Mouse (Mus musculus) kidney, postnatal 25 days (tissue): ENCODE measurements around the gene Ccr4.

Experiments
- DNase-seq, 2 experiments: peaks; one replicate each; pipeline ENCODE4 v3.0.0; 2021; ENCODE audit warnings: mixed read lengths in 2 of 2

Ccr4 gene

DNA sequence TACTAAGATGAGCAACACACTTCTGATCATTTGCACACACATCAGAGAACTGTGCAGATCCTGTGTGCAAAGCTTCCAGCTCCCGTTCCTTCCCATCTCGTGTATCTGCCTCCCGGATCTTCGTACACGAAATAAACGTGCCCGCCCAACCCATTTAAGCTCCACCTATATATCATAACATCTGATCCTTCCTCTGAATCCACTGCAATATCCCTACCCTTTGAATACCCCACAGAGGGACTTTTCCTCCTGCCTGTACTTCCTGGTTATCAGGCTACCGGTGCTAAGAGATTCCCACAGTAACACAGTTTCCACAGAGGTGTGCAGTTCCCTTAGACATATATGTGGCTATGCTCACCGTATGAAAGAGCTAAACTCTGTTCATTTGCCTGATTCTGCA, at the start of gene Ccr4:
TSS of gene Ccr4 (minus strand) at position 101 of the 400 bp plus-strand sequence.
- no peak for DNase-seq

DNA sequence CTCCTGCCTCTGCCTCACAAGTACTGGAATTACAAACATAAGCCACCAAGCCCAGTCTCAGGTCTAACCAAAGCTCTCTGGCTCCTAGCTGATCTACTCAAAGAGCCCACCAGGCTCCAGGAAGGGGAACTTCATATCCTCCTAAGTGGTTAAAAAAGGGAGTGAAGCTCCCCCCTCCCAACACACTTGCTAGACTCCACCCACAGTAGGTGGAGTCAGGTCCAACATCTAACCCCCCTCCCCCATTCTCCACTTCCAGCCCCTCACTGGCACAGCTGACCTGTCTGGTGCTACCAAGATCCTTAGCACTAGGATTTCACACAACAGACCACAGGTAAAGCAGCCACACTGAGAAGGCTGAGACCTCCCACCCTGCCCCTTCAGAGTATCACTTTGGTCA, 49.1 kb upstream of the Ccr4 start:
- no peak for DNase-seq

DNA sequence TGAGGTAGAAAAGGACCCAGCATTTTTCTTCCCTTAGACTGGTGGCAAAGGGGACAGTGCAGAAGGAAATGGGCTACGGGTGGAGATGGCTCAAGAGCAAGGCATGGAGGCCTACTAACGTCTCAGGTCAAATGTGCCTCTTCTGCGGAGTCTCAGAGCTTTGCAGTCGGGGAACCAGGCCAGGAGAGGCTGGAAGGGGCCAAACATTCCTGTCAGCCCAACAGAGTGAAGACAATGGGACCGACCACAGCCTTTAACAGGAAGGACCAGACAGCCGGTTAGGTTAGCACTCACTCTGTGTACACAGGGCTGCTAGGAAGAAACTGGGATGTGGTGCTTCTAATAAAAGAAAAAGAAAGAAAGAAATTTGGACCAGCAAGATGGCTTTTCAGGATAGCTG, 45.3 kb upstream of the Ccr4 start:
- no peak for DNase-seq

DNA sequence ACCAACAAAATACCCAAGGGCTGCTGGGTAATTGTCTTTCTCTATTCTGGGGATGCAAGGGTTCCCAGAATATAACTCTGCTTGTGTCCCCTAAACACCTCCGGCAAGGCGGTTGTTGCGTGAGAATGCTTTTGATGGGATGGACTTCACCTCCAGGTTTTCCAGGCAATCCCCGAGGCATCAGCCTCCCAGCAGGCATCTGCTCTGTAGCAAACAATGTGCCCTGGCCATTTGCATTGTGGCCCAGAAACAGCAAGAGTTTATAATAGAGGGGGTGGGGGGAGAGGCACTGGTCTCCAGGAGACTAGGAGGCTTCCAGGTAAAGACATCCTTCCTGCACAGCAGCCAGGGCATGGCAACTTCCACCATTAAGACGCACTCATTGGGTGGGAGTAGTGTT, 44.4 kb upstream of the Ccr4 start:
- DNase-seq: no peak

DNA sequence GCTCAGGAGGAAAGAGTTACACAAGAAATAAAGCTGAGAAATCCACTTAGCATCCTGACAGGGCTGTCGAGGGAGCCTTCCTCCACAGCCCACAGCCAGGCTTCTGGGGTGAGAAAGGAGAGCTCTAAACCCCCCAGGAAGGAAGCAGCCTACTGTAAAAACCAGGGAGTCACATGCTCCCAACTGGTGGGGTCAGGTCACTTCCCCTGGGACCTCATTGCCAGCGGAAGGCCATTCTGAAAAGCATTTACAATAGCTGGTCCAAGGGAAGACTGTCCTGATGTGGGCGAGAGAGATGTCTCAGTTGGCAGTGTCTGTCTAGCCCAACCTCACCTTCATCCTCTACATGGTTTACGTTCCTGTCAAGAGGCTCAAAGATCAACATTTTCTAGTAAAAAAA, 43.8 kb upstream of the Ccr4 start:
- DNase-seq: peak; percentile 37 to 53

DNA sequence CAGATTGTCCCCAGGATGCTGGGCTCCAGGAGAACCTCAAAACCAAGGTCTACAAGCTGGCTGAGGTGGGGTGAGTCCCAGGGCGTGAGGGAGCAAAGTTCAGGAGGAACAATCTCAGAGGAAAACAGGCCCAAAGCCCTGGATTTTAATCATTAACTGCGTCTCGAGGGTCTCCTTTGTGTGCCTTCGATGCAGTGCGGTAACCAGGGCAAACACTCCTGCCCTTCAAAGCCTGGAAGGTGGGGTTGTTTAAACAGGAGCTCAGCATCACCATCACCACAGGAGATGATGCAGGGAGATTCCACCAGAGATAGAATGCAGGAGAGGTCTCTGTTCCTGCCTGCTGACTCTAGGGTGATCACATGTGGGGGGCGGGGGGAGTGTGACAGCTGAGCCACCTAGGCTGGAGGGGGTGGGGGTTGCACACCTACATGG, 42.9 kb upstream of the Ccr4 start:
- DNase-seq: peak; percentile 50 to 69

DNA sequence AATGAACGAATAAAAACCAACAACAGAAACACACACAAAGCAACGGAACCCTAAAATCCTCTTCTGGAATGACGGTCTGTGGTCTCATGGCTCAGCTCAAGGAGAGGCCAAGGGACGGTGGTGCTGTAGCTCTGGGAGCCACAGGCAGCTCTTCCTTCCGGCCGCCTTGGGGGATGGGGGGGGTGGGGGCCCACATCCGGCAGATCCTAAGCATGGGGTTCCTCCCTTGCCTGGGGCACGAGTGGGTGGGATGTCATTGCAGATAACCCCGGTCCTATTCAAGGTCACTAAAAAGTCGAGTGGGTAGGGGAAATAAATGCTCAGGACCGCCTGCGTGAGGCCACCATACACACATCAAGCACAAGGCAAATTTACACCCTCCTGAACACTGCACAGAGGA, 42.0 kb upstream of the Ccr4 start:
- DNase-seq: no peak

DNA sequence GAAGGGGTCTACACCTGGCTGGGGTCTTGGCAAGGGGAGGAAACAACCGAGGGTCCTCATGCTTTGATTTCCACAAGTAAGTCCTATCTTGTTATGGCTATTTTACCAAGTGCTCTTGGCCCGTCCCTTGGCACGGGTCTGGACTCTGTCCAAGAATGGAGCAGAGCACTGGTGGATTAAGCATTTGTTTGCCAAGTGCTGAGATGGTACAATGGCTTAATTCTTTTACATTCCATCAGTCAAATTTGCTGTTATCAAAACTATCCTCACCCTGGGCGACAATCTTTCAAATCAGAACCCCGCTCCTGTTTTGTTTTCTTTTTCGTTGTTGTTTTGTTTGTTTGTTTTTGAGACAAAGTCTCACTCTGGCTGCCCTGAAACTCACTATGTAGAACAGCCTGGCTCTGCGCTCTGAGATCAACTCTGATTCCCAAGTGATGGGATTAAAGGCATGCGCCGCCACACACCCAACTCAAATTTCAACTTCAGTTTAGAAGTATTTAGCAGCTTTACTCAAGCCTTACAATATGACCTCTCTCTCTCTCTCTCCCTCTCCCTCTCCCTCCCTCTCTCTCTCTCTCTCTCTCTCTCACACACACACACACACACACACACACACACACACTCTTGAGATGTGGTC, 40.2 kb upstream of the Ccr4 start:
- DNase-seq: peak; percentile 68 to 73

DNA sequence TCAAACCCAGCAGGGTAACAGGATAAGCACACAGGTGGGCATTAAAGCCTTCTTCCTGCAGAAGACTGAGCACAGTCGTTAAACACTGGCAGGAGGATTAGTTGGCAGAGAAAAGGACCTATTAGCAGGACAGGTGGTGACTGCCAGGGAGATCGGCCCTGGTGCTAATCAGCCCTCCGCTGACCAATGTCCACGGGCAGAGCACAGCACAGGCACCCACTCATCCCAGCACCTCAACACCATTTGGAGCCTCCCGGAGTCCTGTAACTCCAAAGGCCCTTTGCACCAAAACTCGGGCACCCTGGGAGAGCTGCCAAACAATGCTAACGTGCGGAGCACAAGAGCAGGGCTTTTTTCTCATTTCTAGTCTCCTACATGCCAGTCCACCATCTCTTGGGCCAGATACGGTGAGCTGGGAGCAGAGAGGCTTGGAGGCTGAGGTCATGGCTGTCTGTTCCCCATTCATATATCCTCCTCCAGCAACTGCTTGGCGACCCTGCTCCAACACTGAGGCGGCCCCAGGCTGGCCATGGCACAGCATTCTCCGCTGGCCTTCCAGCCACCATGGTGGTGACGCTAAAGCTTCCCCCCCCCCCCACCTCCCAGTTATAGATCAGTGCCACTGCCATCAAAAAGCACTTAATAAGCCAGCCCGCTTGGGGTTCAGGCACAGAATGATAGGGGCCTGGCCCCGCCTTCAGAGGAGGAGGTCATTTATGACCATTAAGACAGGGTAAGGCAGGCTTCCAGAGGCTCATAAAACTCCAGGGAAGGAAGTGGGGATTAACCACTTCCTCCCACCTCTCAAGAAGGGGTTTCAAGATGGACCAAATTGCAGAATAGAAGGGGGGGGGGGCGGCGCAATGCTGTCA, 39.4 kb upstream of the Ccr4 start:
- peak; percentile 57 to 66 for DNase-seq

DNA sequence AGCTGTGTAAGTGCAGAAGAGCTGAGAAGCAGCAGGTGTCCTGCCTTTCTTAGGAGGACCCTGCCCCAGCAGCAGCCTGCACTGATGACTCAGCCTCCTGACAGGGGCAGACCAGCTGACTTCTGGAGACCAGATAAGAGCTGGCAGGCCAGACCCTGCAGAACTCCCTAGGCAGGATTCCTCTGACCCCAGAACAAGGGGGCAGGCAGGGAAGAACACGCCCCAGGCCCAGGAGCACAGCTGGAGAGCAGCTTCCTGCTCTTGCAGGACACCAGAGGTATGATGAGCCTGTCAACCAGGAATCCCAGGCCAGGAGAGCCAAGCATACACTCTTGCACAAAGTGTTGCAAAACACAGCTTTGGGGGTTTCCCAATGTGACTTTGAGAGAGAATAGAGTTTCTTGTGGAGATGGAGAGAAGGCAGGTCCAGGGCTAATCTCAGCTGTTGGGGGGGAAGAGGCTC, 36.6 kb upstream of the Ccr4 start:
- DNase-seq: no peak

DNA sequence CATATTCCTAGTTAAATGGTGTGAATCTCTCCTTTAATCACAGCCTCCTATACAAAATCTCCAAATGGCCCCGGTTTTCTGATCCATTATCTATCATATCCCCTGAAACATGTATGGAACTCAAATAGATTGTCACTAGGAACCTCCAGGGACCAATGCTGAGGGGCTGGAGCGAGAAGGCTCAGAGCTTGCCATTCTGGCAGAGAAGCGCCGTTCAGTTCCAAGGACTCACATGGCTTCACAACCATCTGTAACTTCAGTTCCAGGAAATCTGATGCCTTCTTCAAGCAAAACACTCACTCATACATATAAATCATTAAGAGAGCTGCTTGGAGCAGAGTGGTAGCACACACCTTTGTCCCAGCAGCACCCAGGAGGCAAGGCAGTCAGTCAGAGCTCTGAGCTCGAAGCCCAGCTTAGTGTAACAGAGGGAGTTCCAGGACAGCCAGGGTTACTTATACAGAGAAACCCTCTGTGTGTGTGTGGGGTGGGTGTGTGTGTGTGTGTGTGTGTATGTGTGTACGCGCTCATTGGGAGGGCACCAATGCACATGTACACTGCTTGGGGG, 34.4 kb upstream of the Ccr4 start:
- no peak for DNase-seq

DNA sequence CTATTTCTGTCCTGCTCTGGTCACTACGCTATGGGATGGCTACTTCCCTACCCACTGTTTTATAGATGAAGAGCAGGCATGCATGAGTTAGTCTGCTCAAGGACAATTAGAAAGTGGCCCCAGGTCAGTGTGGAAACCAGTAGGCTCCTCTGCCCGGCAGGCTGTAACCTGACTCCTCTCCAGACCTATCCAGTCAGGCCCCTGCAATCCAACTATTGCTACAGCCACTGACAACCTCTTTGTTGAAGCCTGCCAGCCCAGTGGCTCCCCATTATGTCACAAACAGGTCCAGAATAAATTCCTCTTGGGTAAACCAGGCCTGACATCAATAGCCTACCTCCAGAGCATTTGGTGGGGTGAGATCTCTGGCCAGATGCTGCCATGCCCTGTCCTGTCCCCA, 31.9 kb upstream of the Ccr4 start:
- no peak for DNase-seq

DNA sequence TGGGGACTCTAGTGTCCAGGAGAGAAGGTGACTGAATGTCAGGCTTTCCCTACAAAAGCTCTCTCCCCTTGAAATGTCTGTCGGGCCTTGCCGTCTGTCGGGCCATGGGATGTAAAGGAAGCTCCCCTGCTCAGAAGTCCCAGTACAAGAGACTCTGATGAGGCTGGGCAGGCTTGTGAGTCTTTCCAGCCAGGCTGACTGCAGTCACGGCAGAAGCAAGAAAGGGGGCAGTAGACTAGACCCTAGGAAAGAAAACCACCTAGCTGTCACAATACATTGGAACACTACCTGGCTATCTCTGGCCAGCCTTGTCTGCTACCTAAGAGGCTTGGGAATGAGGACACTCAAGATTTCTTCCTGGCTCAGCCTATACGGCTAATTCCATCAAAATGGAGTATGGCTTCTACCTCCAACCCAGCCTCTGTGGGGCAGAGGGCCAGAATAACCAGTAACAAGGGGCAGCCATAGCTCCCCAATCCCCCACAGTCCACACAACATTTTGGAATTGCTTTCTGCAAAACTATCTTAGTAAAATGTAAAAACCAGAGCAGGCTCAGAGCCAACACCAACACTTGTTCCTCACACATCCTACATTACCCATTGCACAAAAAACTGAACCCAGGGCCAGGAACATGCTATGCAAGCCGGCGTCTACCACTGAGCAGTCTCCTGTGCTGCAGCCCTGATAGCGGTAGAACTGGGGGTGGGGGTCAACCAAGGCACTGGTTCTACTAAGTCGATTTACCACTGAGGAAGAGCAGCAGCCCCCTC, 30.2 kb upstream of the Ccr4 start:
- no peak for DNase-seq

DNA sequence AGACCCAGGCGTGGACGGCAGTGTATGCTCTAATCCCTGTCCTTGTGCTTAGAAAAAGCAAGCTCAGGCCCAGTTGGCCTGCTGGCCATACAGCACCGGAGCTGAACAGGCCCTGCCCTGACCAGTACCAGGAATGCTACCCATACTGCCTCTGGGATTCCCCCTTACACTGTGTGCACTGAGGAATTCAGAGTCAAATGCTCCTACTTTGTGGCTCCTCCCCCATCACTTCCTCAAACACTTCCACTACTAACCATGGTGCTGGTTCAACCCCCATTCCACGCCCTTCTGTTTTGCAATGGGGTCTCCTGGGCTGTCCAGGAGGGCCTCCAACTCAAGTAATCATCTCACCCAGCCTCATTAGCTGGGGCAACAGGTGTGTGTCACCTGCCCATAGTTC, 29.1 kb upstream of the Ccr4 start:
- DNase-seq: no peak

DNA sequence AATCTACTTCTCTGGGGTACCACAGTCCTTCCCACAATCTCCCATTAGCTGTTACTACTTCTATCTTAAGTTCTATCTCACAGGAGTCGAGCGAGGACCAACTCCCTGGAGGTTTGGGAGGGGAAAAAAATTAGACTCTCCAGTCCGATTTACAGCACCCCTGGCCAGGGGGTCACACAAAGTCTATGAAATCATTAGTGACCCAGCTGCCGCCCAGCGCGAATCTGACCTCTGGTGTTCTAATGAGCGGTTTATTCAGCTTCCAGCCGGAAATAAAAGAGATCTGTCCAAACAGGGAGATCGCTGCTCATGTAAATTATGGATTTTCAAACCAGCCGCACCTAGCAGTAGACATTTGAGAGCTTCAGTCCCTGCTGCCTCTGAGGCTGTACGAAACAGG, 26.6 kb upstream of the Ccr4 start:
- DNase-seq: peak; percentile 41 to 67

DNA sequence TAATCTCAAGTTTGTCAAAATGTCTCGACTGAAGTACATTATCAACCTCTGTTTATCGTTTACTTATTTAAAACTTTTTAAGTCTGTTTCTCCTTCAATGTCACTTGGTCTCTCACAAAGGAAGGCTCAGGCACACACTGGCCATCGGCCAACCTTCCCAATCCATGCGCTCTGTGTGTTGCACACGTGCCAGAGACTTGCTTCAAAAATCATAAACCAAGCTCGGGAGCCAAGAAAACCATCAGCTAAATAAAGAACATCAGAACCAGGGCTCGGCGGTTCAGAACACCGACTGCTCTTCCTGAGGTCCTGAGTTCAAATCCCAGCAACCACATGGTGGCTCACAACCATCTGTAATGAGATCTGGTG, 23.9 kb upstream of the Ccr4 start:
- peak in 1 of 2 experiments; percentile 40 for DNase-seq

DNA sequence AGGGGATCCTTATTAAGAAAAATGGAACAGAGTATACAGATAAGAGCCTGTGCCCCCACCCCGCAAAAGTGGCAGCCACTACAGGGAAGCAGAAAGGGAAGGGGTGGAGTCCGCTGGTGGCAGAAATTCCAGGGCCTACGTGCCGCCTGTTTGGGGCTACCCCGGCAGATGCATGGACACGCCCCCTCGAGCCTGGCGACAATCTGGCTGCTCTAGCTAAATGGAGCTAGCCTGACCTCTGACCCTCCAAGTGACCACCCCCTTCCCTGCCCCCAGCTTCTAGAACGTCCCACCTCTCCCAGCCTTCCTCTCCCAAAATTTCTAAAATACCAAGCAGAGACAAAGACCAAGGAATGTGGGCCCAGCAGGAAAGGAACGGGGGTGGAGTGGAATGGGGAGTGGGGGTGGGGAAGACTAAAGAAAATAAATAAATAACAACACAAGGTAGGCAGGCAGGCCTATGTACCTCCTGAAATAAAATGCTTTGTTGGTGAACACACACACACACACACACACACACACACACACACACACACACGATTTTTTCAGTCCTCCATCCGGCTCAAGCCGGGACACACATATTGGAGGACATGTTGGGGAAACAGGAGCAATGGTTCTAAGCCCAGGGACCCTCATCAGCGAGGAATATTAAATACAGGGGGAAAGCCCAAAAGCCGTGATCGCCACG, 23.4 kb upstream of the Ccr4 start:
- DNase-seq: peak; percentile 37 to 65

DNA sequence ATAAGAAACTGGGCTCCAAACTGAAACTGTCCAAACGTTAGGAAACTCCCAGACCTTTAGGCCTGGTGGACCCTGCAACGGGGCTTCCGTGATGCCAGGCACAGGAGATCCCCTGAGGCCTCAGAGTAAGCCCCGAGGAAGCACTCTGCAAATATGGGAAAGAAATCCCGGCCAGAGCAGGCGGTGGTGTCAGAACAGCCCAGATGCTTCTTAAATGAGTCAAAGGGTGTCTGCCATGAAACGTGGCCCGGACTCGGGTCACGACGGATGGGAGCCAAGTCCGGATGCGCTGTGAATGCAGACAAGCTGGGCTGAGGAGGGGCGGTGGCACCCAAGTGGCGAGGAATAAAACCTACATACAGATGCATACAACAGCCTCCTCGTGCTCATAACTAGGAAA, 22.4 kb upstream of the Ccr4 start:
- peak; percentile 60 to 68 for DNase-seq

DNA sequence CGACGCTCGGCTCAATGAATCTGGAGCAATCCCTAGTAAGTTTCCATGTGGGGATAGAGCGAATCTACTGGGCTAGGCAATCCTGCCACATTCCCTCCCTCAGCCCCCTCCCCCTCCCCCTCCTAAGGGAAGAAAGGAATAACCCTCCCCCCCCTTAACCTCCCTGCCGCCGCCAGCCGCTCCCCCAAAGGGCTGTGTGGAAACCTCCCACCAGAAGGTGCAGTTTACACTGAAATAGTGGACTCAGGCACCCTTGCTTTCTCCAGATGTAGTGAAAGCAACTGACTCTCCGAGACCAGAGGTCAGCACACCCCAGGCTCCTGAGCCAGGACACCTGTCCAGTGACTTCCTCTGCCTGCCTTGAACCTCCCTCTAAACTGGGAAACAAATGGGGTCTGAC, 21.9 kb upstream of the Ccr4 start:
- DNase-seq: no peak

DNA sequence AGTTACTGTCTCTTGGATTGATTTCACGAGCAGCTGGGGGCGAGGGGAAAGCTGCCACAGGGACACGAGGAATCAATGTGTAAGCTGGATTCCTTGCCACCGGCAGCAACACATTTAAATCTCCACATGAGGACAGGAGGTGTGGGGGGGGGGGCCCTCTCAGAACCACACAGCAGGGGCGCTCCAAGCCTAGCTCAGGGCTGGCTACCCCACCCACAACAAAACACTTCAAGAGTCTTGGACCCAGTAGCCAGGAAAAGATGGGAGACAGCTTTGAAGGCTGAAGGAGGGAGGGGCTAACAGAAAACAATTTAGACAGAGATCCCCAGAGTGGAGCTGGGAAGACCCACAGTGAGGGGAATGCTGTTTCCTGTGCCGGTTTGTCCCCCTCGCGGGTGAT, 21.2 kb upstream of the Ccr4 start:
- no peak for DNase-seq

DNA sequence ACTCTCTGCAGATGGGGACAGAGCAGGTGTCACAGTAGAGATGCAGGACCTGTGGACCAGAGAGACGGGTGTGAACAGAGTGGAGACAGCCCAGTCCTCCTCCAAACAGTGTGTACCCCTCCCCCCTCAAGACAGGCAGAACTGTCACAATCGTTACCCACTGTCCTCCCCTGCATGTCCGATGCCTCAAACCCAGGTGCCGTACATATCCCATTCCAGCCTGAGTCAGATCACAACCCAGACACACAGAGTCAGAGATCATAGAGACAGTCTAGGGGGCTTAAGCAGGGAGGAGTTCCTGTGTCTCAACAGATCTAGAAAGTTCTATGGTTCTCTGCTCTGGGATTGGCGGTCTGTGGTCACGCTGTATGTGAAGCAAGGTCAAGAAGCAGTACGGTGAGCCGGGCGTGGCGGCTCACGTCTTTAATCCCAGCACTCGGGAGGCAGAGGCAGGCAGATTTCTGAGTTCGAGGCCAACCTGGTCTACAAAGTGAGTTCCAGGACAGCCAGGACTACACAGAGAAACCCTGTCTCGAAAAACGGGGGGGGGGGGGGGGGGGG, 20.4 kb upstream of the Ccr4 start:
- DNase-seq: no peak

DNA sequence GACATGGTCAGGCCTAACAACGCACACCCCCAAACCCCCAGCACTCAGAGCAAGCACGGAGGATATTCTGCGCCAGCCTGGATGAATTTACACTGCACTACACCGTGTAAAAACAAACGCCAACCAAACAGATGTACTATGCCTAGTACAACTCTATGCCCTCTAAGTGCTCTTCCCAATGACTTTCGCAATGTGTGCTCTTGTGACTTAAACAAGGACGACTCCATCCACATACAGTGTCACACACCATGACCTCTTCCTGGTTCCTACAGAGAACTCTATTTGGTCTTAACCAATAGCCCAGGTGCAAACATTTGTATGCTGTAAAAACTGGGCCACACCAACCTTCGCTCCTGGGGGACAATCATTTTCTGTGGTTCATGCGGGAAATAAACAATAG, 17.8 kb upstream of the Ccr4 start:
- DNase-seq: no peak
